Mouse (Mus musculus) large intestine, adult 2 months (tissue): ENCODE data around the gene Acot7. TPM values are rescaled to one million over a fixed set of nuclear protein-coding genes. Genes with fewer than 3 reads are reported as not detected.

Experiments used
- DNase-seq: peaks from one replicate; pipeline ENCODE4 v3.0.0-alpha.2; 2012; ENCODE audit warnings: low read depth, low spot score
- WGBS: fragments of 180-500 bp; shearing (Covaris S2); methylation state at CpG from one replicate; pipeline ENCODE4 v1.1.7; 2018; 5-methylcytosine and 5-hydroxymethylcytosine counted together
- polyA plus RNA-seq: library from polyadenylated mRNA; depleted of rRNA; stranded (reverse); fragments of >200 nt; gene quantifications from 2 replicates; pipeline ENCODE4 v1.2.3, GENCODE M21; 2012; rRNA removed

Acot7 gene
- polyA plus RNA-seq, 1 experiment = 56.5 TPM

GRCm38 (mm10) chr4:152313934-152314333 is 136.0 kb downstream of the Acot7 start:
- no peak for DNase-seq

GRCm38 (mm10) chr4:152315498-152316213 is 137.7 kb downstream of the Acot7 start:
- 5% methylated on average over 43 of the region's 43 CpGs for WGBS
- DNase-seq = no peak

- 68% methylated on average over 6 of the region's 6 CpGs for WGBS
- no peak for DNase-seq
These were observed 139.7 kb downstream of the Acot7 start for GRCm38 (mm10) chr4:152317631-152318033.

- no peak for DNase-seq
- WGBS = 2% methylated on average over 26 of the region's 26 CpGs
These were observed 140.7 kb downstream of the Acot7 start, which contains the start of gene Rnf207 for GRCm38 (mm10) chr4:152318517-152319234. Gene Rnf207 (minus strand): TSS chr4:152318993.

Other genes starting within 250 kb of the Acot7 start
- gene Dnajc11, start 244.4 kb upstream of the Acot7 start, polyA plus RNA-seq = 60.8 and 69.6 TPM in 2 replicates
- 21.0 and 24.7 TPM in 2 replicates for gene Thap3, start 189.1 kb upstream of the Acot7 start, polyA plus RNA-seq
- 4.4 and 4.8 TPM in 2 replicates for gene Phf13, start 181.9 kb upstream of the Acot7 start, polyA plus RNA-seq
- gene Klhl21, start 169.3 kb upstream of the Acot7 start, polyA plus RNA-seq = 9.1 and 10.4 TPM in 2 replicates
- 12.0 and 15.4 TPM in 2 replicates for gene Zbtb48, start 150.5 kb upstream of the Acot7 start, polyA plus RNA-seq
- 0.04 and 0.07 TPM in 2 replicates for gene Tas1r1, start 139.6 kb upstream of the Acot7 start, polyA plus RNA-seq
- gene Nol9, start 138.8 kb upstream of the Acot7 start, polyA plus RNA-seq = 16.0 and 17.2 TPM in 2 replicates
- gene Plekhg5, start 105.6 kb upstream of the Acot7 start, polyA plus RNA-seq = 12.7 and 17.0 TPM in 2 replicates
- 3.6 and 4.0 TPM in 2 replicates for gene Tnfrsf25, start 62.2 kb upstream of the Acot7 start, polyA plus RNA-seq
- gene Espn, start 25.8 kb upstream of the Acot7 start, polyA plus RNA-seq = 157 and 237 TPM in 2 replicates
- gene Hes2, start 19.3 kb upstream of the Acot7 start, polyA plus RNA-seq = 7.5 and 17.1 TPM in 2 replicates
- 6.5 and 8.1 TPM in 2 replicates for gene Gpr153, start 96.1 kb downstream of the Acot7 start, polyA plus RNA-seq
- gene Hes3, start 113.5 kb downstream of the Acot7 start, polyA plus RNA-seq = not detected in 2 replicates
- 22.1 and 30.5 TPM in 2 replicates for gene Icmt, start 119.1 kb downstream of the Acot7 start, polyA plus RNA-seq
- gene Rnf207, start 140.9 kb downstream of the Acot7 start, polyA plus RNA-seq = 3.5 and 4.0 TPM in 2 replicates
- 82.6 and 90.4 TPM in 2 replicates for gene Rpl22, start 147.6 kb downstream of the Acot7 start, polyA plus RNA-seq
- gene Chd5, start 160.5 kb downstream of the Acot7 start, polyA plus RNA-seq = 0.49 and 0.56 TPM in 2 replicates